Mouse (Mus musculus) hindbrain, embryonic 10.5 days (tissue): Measurements from ENCODE around the gene Tpcn2. TPM values are rescaled to one million over a fixed set of nuclear protein-coding genes. Genes with fewer than 3 reads are reported as not detected.

ENCODE experiments used
- DNase-seq: peaks from one replicate; pipeline ENCODE4 v3.0.0-alpha.2; 2017; ENCODE audit warnings: low spot score
- H3K27ac ChIP-seq: fragments of 300-500 bp; sonication (generic); 2 replicates; pipeline ENCODE4 v1.5.1; 2016; ENCODE audit warnings: mild to moderate bottlenecking, moderate library complexity
- H3K27me3 ChIP-seq: fragments of 300-500 bp; sonication (generic); 2 replicates; pipeline ENCODE4 v1.6.1; 2016; ENCODE audit warnings: mild to moderate bottlenecking; ENCODE audit not compliant: poor library complexity, insufficient read depth, severe bottlenecking
- H3K36me3 ChIP-seq: fragments of 300-500 bp; sonication (generic); 2 replicates; pipeline ENCODE4 v1.6.1; 2016; ENCODE audit warnings: mild to moderate bottlenecking, moderate library complexity
- H3K4me1 ChIP-seq: fragments of 300-500 bp; sonication (generic); replicated peaks from 2 replicates; pipeline ENCODE4 v1.6.1; 2016; ENCODE audit warnings: mild to moderate bottlenecking
- H3K4me3 ChIP-seq: fragments of 300-500 bp; sonication (generic); 2 replicates; pipeline ENCODE4 v1.5.1; 2016; ENCODE audit warnings: mild to moderate bottlenecking, moderate library complexity
- H3K9me3 ChIP-seq: fragments of 300-500 bp; sonication (generic); 2 replicates; pipeline ENCODE4 v1.6.1; 2016; ENCODE audit warnings: mild to moderate bottlenecking, moderate library complexity
- WGBS: fragments of 180-500 bp; shearing (Covaris S2); methylation state at CpG from one replicate; pipeline ENCODE4 v1.1.7; 2016; 5-methylcytosine and 5-hydroxymethylcytosine counted together
- polyA plus RNA-seq: library from polyadenylated mRNA; unstranded; fragments of >200 nt; fragmentation: Nextera tagmentation; extraction: Ambion mirVana; gene quantifications from 2 replicates; pipeline ENCODE4 v1.2.1, GENCODE M21; 2016

The Tpcn2 gene
- polyA plus RNA-seq, result 5.7 and 5.8 TPM in 2 replicates

GRCm38 (mm10) chr7:145283487-145284187, at the start of gene Tpcn2:
TSS of gene Tpcn2 (minus strand) at chr7:145284011.
- Histone ChIP-seq H3K36me3 (peaks cover 18% of the 10 kb centered on the region), H3K4me3 (peak within 1 kb of the TSS; percentile 61), H3K27ac (peak within 1 kb of the TSS; percentile 85), H3K9me3 (no peaks in the 10 kb centered on the region), H3K4me1 (peaks cover 41% of the 10 kb centered on the region), H3K27me3 (no peaks in the 10 kb centered on the region)
- DNase-seq, result peak; percentile 92
- 4% methylated on average over 18 of the region's 18 CpGs for WGBS

DNA sequence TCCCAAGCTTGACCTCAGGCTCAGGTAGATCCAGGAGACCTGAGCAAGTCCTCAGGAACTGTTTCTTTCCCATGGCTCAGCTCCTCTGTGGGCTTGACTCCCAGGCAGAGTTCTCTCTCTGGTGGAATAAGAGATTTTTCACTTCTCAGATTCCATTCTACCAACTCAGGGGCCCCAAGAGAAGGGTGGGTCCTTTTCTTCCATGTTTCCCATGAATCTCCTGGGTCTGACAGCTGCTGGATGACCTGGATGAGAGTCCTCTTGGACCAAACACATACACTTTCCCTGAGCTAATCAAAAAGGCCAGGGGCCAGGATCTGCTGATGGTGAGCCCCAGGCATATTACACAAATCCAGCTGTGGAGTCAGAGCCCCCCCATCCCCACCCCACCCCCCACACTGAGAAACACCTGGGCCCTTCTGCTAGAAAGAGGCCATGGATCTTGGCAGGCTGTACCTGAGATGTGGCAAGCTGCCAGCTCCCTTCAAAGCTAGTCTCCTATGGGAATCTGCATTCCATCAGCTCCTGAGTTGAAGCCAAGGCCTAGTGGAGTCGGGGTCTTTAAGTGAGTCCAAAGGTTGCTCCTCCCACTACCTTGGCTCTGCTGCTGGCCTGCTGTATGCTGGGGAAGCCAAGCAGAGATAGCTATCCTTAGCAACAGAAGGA, 48.7 kb upstream of the Tpcn2 start:
- Histone ChIP-seq H3K4me3 (no peak overlapping the region), H3K9me3 (no peaks in the 10 kb centered on the region), H3K36me3 (no peaks in the 10 kb centered on the region), H3K27me3 (no peaks in the 10 kb centered on the region), H3K27ac (no peak overlapping the region), H3K4me1 (peaks cover 29% of the 10 kb centered on the region)
- no peak for DNase-seq
- WGBS, result 72% methylated on average over 1 of the region's 1 CpGs

DNA sequence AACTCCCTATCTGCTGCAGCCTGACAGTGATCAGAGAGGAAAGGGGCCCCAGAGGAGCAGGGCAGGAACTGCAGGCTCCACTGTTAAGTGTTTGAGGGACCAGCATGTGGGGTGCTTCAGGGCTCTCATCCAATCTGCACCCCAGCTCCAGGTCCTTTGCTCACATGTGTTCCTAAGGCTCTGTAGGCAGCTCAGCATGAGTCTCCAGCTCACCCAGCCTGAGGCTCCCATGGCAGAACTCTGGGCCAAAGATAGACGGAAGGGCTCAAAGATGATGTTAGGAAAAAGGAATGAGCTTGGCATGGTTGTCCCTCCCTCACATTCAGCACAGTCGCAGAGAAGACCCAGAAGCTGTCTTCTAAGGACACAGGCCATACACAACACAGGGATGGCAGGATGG, 46.8 kb upstream of the Tpcn2 start:
- DNase-seq, result no peak
- H3K27me3 ChIP-seq, result no peaks in the 10 kb centered on the region
- H3K4me1 ChIP-seq, result peaks cover 32% of the 10 kb centered on the region
- 77% methylated on average over 2 of the region's 2 CpGs for WGBS
- H3K4me3 ChIP-seq, result no peak overlapping the region
- H3K9me3 ChIP-seq, result no peaks in the 10 kb centered on the region
- peak overlapping the region; percentile 30; the same call in 1 of the 2 replicates for H3K27ac ChIP-seq
- no peaks in the 10 kb centered on the region for H3K36me3 ChIP-seq

- Histone ChIP-seq H3K27ac (peak overlapping the region; percentile 41; the same call in 1 of the 2 replicates), H3K27me3 (no peaks in the 10 kb centered on the region), H3K4me1 (peaks cover 27% of the 10 kb centered on the region), H3K9me3 (no peaks in the 10 kb centered on the region), H3K4me3 (no peak overlapping the region), H3K36me3 (no peaks in the 10 kb centered on the region)
- DNase-seq, result no peak
- WGBS, result 81% methylated on average over 2 of the region's 2 CpGs
Observed at GRCm38 (mm10) chr7:145329982-145330381, 46.2 kb upstream of the Tpcn2 start.

- Histone ChIP-seq H3K27me3 (no peaks in the 10 kb centered on the region), H3K9me3 (no peaks in the 10 kb centered on the region), H3K4me3 (no peak overlapping the region), H3K4me1 (peaks cover 26% of the 10 kb centered on the region), H3K36me3 (no peaks in the 10 kb centered on the region), H3K27ac (no peak overlapping the region)
- DNase-seq, result no peak
- 51% methylated on average over 2 of the region's 2 CpGs for WGBS
Observed at GRCm38 (mm10) chr7:145325697-145326096, 41.9 kb upstream of the Tpcn2 start.

- DNase-seq, result no peak
- Histone ChIP-seq H3K4me1 (peaks cover 16% of the 10 kb centered on the region), H3K4me3 (no peak overlapping the region), H3K27me3 (no peaks in the 10 kb centered on the region), H3K36me3 (no peaks in the 10 kb centered on the region), H3K27ac (no peak overlapping the region), H3K9me3 (no peaks in the 10 kb centered on the region)
- 28% methylated on average over 4 of the region's 4 CpGs for WGBS
Observed at GRCm38 (mm10) chr7:145323607-145324006, 39.8 kb upstream of the Tpcn2 start.

DNA sequence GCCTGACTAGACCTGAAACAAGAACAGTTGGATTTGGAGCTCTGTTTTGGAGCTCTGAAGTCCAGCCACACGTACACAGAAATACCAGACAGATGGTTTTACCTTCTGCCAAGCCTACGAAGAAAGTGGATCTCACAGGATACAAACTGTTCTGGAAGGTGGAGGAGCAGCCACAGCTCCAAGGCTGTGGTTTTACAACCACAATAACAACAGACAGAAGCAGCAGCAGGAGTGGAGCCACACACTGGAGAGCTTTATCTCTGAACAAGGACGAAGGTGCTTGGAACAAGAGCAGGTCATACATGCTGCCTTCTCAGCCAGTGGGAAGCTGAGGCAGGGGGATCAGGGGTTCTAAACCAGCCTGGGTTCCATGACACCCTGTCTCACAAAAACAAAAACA, 35.7 kb upstream of the Tpcn2 start:
- H3K36me3 ChIP-seq, result no peaks in the 10 kb centered on the region
- 82% methylated on average over 3 of the region's 3 CpGs for WGBS

GRCm38 (mm10) chr7:145317522-145317921, 33.7 kb upstream of the Tpcn2 start:
- no peak for DNase-seq
- H3K4me3 ChIP-seq, result no peak overlapping the region
- no peak overlapping the region for H3K27ac ChIP-seq
- no peaks in the 10 kb centered on the region for H3K27me3 ChIP-seq
- H3K36me3 ChIP-seq, result no peaks in the 10 kb centered on the region
- no peaks in the 10 kb centered on the region for H3K9me3 ChIP-seq
- 66% methylated on average over 4 of the region's 4 CpGs for WGBS
- no peaks in the 10 kb centered on the region for H3K4me1 ChIP-seq

More for the DNA sequence above, 35.7 kb upstream of the Tpcn2 start:
- H3K4me1 ChIP-seq, result peaks cover 5% of the 10 kb centered on the region; the same call in 1 of the 2 replicates
- H3K4me3 ChIP-seq, result no peak overlapping the region
- no peaks in the 10 kb centered on the region for H3K9me3 ChIP-seq
- H3K27ac ChIP-seq, result no peak overlapping the region
- no peak for DNase-seq
- no peaks in the 10 kb centered on the region for H3K27me3 ChIP-seq

DNA sequence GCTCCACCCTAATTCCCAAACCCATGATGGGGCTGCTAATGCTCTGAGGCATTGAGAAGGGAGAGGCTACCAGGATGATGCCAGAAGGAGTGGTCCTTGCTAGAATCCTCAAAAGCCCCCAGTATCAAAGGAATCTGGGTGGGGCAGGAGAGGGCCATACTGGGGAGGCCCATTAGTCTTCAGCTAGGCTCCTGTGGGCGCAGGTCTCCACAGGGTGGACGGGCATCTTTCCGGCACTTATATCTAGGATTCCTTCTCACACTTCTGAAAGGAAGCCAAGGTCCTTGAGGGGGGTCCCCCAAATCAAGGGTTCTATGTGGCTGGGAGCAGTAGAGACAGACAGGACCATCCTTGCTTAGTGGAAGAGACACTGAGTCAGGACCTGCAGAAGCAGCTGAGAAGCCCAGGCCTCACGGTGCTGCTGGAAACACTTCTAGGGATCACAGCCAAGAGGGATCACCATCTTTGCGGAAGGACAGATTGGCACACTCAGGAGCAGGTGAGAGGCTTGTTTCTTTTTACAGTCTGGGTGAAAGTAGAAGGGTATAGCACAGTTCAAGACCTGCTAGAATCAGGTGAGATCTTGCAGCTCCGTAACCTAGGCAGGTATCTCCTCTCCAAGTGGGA, 31.1 kb upstream of the Tpcn2 start, which contains the start of gene Mrgprd:
Gene Mrgprd, plus strand, starts transcription at position 51 of the 627 bp plus-strand sequence.
- H3K36me3 ChIP-seq, result no peaks in the 10 kb centered on the region
- no peaks in the 10 kb centered on the region for H3K9me3 ChIP-seq
- WGBS, result 90% methylated on average over 6 of the region's 6 CpGs
- no peak for DNase-seq
- H3K4me3 ChIP-seq, result no peak within 1 kb of the TSS
- H3K4me1 ChIP-seq, result peaks cover 2% of the 10 kb centered on the region; the same call in 1 of the 2 replicates
- no peak within 1 kb of the TSS for H3K27ac ChIP-seq
- peaks cover under 1% of the 10 kb centered on the region; the same call in 1 of the 2 replicates for H3K27me3 ChIP-seq

DNA sequence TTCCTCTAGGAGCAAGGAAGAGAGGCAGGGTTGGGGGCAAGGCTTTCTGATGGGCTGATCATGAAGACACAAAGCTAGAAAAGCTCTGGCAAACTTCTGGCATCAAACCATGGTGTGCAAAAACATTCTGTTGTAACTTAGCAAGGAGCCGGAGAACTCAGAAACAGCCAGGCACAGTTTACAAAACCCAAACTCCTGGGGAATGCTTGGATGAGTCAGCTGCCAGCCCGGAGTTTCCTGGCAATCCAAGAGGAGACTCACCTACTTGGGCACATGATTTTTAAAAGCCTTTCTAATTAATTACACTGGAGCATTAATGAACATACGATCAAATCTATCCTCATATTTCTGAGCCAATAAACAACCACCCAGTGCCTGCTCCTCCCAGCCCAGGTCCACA, 28.3 kb upstream of the Tpcn2 start:
- Histone ChIP-seq H3K27ac (no peak overlapping the region), H3K4me1 (peaks cover 14% of the 10 kb centered on the region), H3K27me3 (peaks cover 3% of the 10 kb centered on the region), H3K4me3 (no peak overlapping the region), H3K9me3 (no peaks in the 10 kb centered on the region), H3K36me3 (no peaks in the 10 kb centered on the region)
- WGBS, result 87% methylated on average over 3 of the region's 3 CpGs
- no peak for DNase-seq

DNA sequence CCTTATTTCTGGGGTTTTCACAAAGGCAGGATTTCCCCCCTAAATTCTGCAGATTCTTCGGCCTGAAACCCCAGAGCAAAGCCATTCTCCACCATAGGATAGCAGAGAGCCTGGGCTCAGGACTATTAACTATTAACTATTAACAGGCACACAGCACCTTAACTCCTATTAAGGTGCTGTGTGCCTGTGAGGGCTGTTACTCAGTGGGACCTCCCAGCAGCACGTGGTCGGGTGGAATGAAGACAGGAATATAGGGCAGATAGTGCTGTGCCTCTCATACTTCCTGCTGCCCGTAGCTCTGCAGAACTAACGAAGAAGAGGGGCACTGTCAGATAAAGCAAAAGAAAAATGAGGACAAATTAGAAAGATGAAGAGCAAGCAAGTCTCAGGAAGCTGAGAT, 26.7 kb upstream of the Tpcn2 start:
- no peaks in the 10 kb centered on the region for H3K36me3 ChIP-seq
- no peak overlapping the region for H3K27ac ChIP-seq
- H3K4me1 ChIP-seq, result peaks cover 14% of the 10 kb centered on the region
- no peak overlapping the region for H3K4me3 ChIP-seq
- WGBS, result 83% methylated on average over 5 of the region's 5 CpGs
- no peaks in the 10 kb centered on the region for H3K9me3 ChIP-seq
- H3K27me3 ChIP-seq, result peaks cover 3% of the 10 kb centered on the region
- DNase-seq, result no peak

DNA sequence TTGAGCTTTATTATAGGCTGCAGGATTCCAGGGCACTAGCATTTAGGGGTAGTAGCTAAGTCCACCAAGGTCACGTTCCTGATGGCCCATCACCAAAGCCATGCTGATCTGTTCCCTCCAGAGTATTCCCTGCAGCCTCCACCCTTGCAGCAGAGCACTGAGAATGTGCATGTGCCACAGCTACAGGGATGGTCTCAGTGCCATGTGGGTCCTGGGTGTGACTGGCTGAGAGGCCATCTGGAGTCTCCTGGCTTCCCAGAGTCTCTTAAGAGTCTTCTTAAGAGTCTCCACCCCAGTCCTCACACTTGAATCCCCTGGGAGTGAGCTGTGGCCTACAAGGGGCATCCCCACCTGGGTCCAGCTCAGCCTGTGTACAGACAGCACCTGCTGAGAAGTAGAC, 26.1 kb upstream of the Tpcn2 start:
- 76% methylated on average over 1 of the region's 1 CpGs for WGBS
- H3K36me3 ChIP-seq, result no peaks in the 10 kb centered on the region
- H3K4me1 ChIP-seq, result peaks cover 14% of the 10 kb centered on the region
- peak overlapping the region; percentile 40; the same call in 1 of the 2 replicates for H3K27ac ChIP-seq
- no peak overlapping the region for H3K4me3 ChIP-seq
- H3K27me3 ChIP-seq, result peaks cover 3% of the 10 kb centered on the region
- no peaks in the 10 kb centered on the region for H3K9me3 ChIP-seq
- no peak for DNase-seq

DNA sequence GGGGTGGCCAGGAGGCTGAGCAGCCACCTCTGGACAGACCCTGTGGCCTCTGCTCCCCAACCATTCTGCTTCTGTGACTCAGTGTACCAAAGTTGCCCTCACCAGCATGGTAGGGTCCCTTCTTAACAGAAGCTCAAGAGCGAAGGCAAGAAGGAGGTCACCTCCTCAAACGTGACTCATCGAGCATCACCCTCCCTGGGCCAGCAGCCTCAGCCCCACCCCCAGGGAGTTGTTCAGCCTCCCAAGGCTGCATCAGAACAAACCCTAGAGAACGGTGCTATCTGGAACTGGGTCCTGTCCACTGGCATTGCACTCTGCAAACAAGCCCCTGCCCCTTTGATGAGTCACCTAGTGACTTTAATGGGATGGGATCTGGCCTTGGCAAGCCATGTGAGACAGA, 25.1 kb upstream of the Tpcn2 start:
- no peak for DNase-seq
- H3K27ac ChIP-seq, result no peak overlapping the region
- 88% methylated on average over 4 of the region's 4 CpGs for WGBS

More for the DNA sequence above, 25.1 kb upstream of the Tpcn2 start:
- H3K9me3 ChIP-seq, result no peaks in the 10 kb centered on the region
- H3K4me3 ChIP-seq, result no peak overlapping the region
- H3K27me3 ChIP-seq, result peaks cover 3% of the 10 kb centered on the region
- H3K36me3 ChIP-seq, result no peaks in the 10 kb centered on the region
- peaks cover 14% of the 10 kb centered on the region for H3K4me1 ChIP-seq
